Mouse (Mus musculus) midbrain, embryonic 11.5 days (tissue): Measurements from ENCODE around the gene Azin2. TPM values are rescaled to one million over a fixed set of nuclear protein-coding genes. Genes with fewer than 3 reads are reported as not detected.
A peak's percentile ranks its signal among the peaks of the same experiment; 100 is the strongest.

Source experiments
- ATAC-seq: fragments of 200-750 bp; cut with Nextera tagmentation; 2 replicates; pipeline ENCODE4 v1.8.0; 2017; ENCODE audit warnings: moderate TSS enrichment, moderate library complexity; ENCODE audit not compliant: low FRiP score
- DNase-seq: peaks from one replicate; pipeline ENCODE4 v3.0.0; 2015; ENCODE audit warnings: low spot score; ENCODE audit errors: missing footprints
- H3K27ac ChIP-seq: fragments of 300-500 bp; sonication (generic); 2 replicates; pipeline ENCODE4 v1.5.1; 2014; ENCODE audit warnings: low read depth, low read length
- H3K27me3 ChIP-seq: fragments of 300-500 bp; sonication (generic); 2 replicates; pipeline ENCODE4 v1.6.1; 2014; ENCODE audit warnings: mild to moderate bottlenecking, low read length, moderate library complexity, mixed read lengths; ENCODE audit not compliant: control insufficient read depth, insufficient read depth
- H3K36me3 ChIP-seq: fragments of 300-500 bp; sonication (generic); 2 replicates; pipeline ENCODE4 v1.6.1; 2014; ENCODE audit warnings: mild to moderate bottlenecking, low read length, moderate library complexity, mixed read lengths; ENCODE audit not compliant: control insufficient read depth, insufficient read depth
- H3K4me1 ChIP-seq: fragments of 300-500 bp; sonication (generic); 2 replicates; pipeline ENCODE4 v1.6.1; 2014; ENCODE audit warnings: low read length; ENCODE audit not compliant: control insufficient read depth, insufficient read depth
- H3K4me2 ChIP-seq: fragments of 300-500 bp; sonication (generic); 2 replicates; pipeline ENCODE4 v1.6.1; 2014; ENCODE audit warnings: mild to moderate bottlenecking, moderate library complexity
- H3K4me3 ChIP-seq: fragments of 300-500 bp; sonication (generic); 2 replicates; pipeline ENCODE4 v1.5.1; 2014; ENCODE audit warnings: low read depth, low read length
- H3K9ac ChIP-seq: fragments of 300-500 bp; sonication (generic); 2 replicates; pipeline ENCODE4 v1.6.1; 2014; ENCODE audit warnings: low read length
- H3K9me3 ChIP-seq: fragments of 300-500 bp; sonication (generic); 2 replicates; pipeline ENCODE4 v1.6.1; 2016; ENCODE audit warnings: low read length; ENCODE audit not compliant: control insufficient read depth
- WGBS: fragments of 180-500 bp; shearing (Covaris S2); extraction: QIAGEN DNeasy Blood & Tissue Kit; methylation state at CpG from one replicate; pipeline ENCODE4 v1.1.7; 2014; 5-methylcytosine and 5-hydroxymethylcytosine counted together
- polyA plus RNA-seq: library from polyadenylated mRNA; unstranded; fragments of >200 nt; fragmentation: Nextera tagmentation; extraction: Ambion mirVana; gene quantifications from 2 replicates; pipeline ENCODE4 v1.2.1, GENCODE M21; 2014

Azin2 gene
- polyA plus RNA-seq, 1 experiment from 2014 or later: 11.5 TPM

DNA sequence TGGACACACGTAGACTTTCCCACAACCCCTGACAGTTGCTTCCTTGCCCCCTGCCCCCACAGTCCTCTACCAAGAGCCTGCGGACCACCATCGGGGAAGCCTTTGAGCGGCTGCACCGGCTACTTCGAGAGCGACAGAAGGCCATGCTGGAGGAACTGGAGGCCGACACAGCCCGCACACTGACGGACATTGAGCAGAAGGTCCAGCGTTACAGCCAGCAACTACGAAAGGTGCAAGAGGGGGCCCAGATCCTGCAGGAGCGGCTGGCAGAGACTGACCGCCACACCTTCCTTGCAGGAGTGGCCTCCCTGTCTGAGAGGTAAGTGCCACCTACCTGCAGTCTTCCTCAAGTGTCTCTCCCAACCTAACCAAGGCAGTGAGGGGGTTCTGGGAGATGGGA, 61.8 kb downstream of the Azin2 start:
- Histone ChIP-seq H3K27me3 (no peaks in the 10 kb centered on the region), H3K9me3 (no peaks in the 10 kb centered on the region), H3K4me3 (no peak overlapping the region), H3K27ac (no peak overlapping the region), H3K9ac (no peak overlapping the region), H3K4me1 (peaks cover 27% of the 10 kb centered on the region), H3K4me2 (no peak overlapping the region), H3K36me3 (no peaks in the 10 kb centered on the region)
- ATAC-seq: no peak
- WGBS: 81% methylated on average over 14 of the region's 14 CpGs
- DNase-seq: no peak

DNA sequence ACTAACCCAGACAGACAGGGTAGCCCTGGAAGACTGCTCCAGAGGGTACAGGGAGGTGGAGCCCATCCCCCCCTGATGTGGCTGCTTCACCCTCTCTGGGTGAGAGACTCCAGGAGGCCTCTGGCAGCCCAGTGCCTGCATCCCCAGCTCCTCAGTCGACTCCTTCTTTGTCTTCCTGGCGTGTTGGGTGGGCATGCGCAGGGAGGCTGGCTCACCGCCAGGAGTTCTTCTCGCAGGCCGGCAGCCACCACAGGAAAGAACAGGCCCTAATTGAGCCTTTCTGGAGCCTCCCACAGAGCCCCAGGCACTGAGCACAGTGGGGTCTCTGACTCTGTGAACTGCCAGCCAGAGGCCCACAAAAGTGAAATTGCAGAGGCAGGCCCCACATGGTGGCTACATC, 62.9 kb downstream of the Azin2 start:
- H3K36me3 ChIP-seq: no peaks in the 10 kb centered on the region
- 7% methylated on average over 6 of the region's 6 CpGs for WGBS
- no peaks in the 10 kb centered on the region for H3K27me3 ChIP-seq
- H3K4me2 ChIP-seq: 0 out of 2 replicates have a peak overlapping the region, but pooled peaks have one; percentile 3
- H3K9ac ChIP-seq: peak overlapping the region; percentile 56
- no peaks in the 10 kb centered on the region for H3K9me3 ChIP-seq
- DNase-seq (peak; percentile 95), ATAC-seq (peak; percentile 85)
- peak overlapping the region; percentile 80 for H3K27ac ChIP-seq
- H3K4me3 ChIP-seq: no peak overlapping the region
- H3K4me1 ChIP-seq: peaks cover 21% of the 10 kb centered on the region

DNA sequence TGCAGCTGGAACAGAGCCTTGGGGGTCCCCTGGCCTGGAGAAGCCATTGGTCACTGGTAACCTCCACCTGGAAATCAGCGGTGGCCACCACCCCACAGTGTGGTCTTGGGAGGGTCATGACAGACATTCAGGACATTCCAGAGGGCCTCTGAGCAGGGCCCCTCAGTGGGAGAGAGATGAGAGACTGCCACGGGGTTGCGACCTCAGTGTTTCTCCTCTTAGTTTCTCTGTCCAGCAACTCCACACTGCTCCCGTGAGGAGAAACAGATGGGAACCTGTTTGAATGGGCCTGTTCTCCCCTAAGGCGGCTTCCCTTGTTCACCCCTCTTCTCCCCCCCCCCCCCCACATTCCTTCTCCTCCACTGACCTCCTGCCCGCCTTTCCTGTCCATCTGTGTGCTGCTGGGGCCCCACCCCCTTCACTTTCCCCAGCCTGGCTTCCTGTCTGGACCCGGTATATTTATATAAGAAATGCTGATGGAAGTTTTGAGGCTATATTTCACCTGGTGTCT, 64.3 kb downstream of the Azin2 start:
- peaks cover 21% of the 10 kb centered on the region for H3K4me1 ChIP-seq
- no peak overlapping the region for H3K27ac ChIP-seq
- H3K9me3 ChIP-seq: no peaks in the 10 kb centered on the region
- H3K36me3 ChIP-seq: no peaks in the 10 kb centered on the region
- no peaks in the 10 kb centered on the region for H3K27me3 ChIP-seq
- H3K4me2 ChIP-seq: no peak overlapping the region
- no peak overlapping the region for H3K9ac ChIP-seq
- DNase-seq (no peak), ATAC-seq (no peak; the same call in 1 of the 2 replicates)
- no peak overlapping the region for H3K4me3 ChIP-seq
- WGBS: 29% methylated on average over 6 of the region's 7 CpGs

DNA sequence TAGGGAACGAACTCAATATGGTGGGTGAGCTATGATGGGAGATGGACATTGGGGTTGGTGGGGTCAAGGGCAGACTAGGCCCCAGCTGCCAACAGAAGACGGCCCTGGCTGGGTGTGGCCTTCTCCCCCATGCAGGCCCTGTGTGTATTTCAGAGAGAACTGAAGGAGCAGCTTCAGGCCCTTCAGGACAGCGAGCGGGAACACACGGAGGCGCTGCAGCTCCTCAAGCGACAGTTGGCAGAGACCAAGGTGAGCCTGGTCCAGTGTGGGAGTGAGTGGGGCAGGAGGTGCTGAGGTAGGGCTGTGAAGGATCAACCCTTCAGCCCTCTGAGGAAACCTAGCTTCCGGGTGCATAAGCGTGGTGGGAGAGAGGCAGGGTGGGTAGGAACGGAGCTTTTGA, 65.6 kb downstream of the Azin2 start:
- Histone ChIP-seq H3K4me3 (no peak overlapping the region), H3K9me3 (no peaks in the 10 kb centered on the region), H3K27me3 (no peaks in the 10 kb centered on the region), H3K27ac (no peak overlapping the region), H3K4me2 (no peak overlapping the region), H3K36me3 (no peaks in the 10 kb centered on the region), H3K9ac (no peak overlapping the region), H3K4me1 (peaks cover 21% of the 10 kb centered on the region)
- WGBS: 93% methylated on average over 10 of the region's 10 CpGs
- no peak for ATAC-seq
- no peak for DNase-seq

DNA sequence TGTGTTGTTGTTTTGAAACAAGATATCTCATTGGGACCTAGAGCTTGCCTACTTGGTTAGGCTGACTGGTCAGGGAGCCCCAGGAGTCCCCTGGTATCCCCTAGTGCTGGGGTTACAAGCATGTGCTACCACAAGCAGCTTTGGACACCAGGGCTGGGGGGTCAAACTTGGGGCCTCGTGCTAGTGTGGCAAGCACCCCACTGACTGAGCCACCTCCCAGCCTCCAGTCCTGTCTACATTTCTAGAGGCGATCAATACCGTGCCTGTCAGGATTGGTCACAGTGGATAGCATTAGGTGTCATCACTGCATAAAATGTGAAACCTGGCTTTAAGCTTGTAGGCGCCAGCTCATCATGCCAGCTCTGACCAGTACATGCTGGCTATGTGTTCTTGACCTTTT, 66.4 kb downstream of the Azin2 start:
- H3K9me3 ChIP-seq: no peaks in the 10 kb centered on the region
- H3K27me3 ChIP-seq: no peaks in the 10 kb centered on the region
- no peak overlapping the region for H3K4me3 ChIP-seq
- H3K9ac ChIP-seq: no peak overlapping the region
- ATAC-seq (no peak), DNase-seq (no peak)
- no peak overlapping the region for H3K27ac ChIP-seq
- WGBS: 92% methylated on average over 4 of the region's 4 CpGs
- H3K36me3 ChIP-seq: no peaks in the 10 kb centered on the region
- H3K4me2 ChIP-seq: no peak overlapping the region
- peaks cover 21% of the 10 kb centered on the region for H3K4me1 ChIP-seq

DNA sequence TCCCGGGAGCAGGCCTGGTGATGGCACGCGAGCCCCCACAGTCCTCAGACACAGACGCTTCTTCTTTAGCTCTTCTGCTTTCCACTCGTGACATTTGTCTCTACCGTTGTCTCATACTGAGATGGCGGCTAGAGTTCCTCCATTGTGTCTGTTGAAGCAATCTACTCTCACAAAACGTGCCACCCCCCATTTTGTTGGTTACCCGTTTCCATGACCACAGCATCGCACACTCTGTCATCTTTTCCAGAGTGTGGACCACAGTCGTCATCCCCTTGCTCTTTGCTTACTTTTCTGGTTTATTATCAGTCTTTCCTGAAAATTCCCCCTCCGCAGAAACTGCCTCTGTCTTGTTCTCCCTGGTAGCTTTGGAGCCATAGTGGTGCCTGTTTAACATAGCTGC, 68.1 kb downstream of the Azin2 start:
- Histone ChIP-seq H3K27ac (no peak overlapping the region), H3K36me3 (no peaks in the 10 kb centered on the region), H3K9me3 (no peaks in the 10 kb centered on the region), H3K9ac (no peak overlapping the region), H3K4me3 (no peak overlapping the region), H3K4me1 (peaks cover 12% of the 10 kb centered on the region), H3K27me3 (no peaks in the 10 kb centered on the region), H3K4me2 (no peak overlapping the region)
- ATAC-seq (no peak), DNase-seq (no peak)
- 86% methylated on average over 12 of the region's 12 CpGs for WGBS

DNA sequence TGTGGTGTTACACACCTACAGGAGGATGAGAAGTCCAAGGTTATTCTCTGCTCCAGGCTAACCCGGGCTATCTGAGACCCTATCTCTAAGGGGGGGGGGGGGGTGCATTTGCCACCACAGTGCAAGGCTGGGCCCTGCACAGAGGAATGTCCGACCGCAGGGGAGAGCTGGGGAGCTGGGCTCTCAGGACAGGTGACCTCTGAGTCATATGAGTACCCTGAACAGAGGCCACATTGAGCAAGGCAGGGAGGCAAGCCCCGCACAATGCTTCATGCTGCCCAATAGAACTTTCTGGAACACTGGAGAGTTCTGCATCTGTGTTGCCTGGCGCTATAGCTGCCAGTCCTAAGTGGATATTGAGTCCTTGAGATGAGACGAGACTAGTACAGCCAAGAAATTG, 70.1 kb downstream of the Azin2 start:
- no peaks in the 10 kb centered on the region for H3K36me3 ChIP-seq
- H3K4me2 ChIP-seq: no peak overlapping the region
- H3K4me1 ChIP-seq: no peaks in the 10 kb centered on the region
- ATAC-seq (no peak), DNase-seq (no peak)
- no peaks in the 10 kb centered on the region for H3K27me3 ChIP-seq
- no peak overlapping the region for H3K4me3 ChIP-seq
- 88% methylated on average over 6 of the region's 6 CpGs for WGBS
- H3K9ac ChIP-seq: no peak overlapping the region
- H3K27ac ChIP-seq: no peak overlapping the region
- no peaks in the 10 kb centered on the region for H3K9me3 ChIP-seq

DNA sequence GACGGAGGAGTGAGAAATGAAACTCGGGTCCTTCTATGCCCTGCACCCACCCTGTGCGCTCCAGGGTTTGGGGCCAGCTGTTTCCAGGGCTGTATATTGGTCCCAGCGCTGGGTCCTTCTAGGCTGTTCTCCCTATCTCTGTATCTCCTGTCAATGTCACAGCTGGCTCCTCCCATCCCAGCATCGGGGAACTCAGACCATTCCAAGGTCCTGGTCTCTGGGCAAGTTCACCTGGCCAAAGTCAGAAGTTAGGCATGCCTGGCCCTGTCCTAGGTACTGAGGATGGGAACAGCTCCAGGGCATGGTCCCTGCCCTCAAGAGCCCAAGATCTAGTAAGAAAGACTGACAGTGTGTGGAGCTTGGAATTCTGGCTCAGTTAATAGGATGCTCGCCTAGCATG, 70.5 kb downstream of the Azin2 start:
- Histone ChIP-seq H3K36me3 (no peaks in the 10 kb centered on the region), H3K9me3 (no peaks in the 10 kb centered on the region), H3K4me1 (no peaks in the 10 kb centered on the region), H3K9ac (no peak overlapping the region), H3K27ac (no peak overlapping the region), H3K4me3 (no peak overlapping the region), H3K4me2 (no peak overlapping the region), H3K27me3 (no peaks in the 10 kb centered on the region)
- WGBS: 86% methylated on average over 6 of the region's 6 CpGs
- no peak for ATAC-seq
- no peak for DNase-seq

- Histone ChIP-seq H3K9me3 (no peaks in the 10 kb centered on the region), H3K4me3 (no peak overlapping the region), H3K9ac (no peak overlapping the region), H3K27me3 (no peaks in the 10 kb centered on the region), H3K4me2 (no peak overlapping the region), H3K27ac (no peak overlapping the region), H3K4me1 (peaks cover 4% of the 10 kb centered on the region; the same call in 1 of the 2 replicates), H3K36me3 (no peaks in the 10 kb centered on the region)
- DNase-seq (no peak), ATAC-seq (no peak)
- 32% methylated on average over 1 of the region's 1 CpGs for WGBS
Observed at GRCm38 (mm10) chr4:128891157-128891556, 71.1 kb downstream of the Azin2 start.
